Mouse (Mus musculus) lung, embryonic 15.5 days (tissue): Measurements from ENCODE around the gene Mindy4. TPM values are rescaled to one million over a fixed set of nuclear protein-coding genes. Genes with fewer than 3 reads are reported as not detected.

Experiments used
- ATAC-seq: fragments of 200-750 bp; cut with Nextera tagmentation; 2 replicates; pipeline ENCODE4 v1.8.0; 2017; ENCODE audit warnings: moderate number of reproducible peaks, borderline replicate concordance; ENCODE audit not compliant: low FRiP score, low TSS enrichment; ENCODE audit errors: extremely low read depth
- H3K27ac ChIP-seq: fragments of 300-500 bp; sonication (generic); 2 replicates; pipeline ENCODE4 v1.5.1; 2015; ENCODE audit warnings: moderate library complexity, mild to moderate bottlenecking, inconsistent platforms
- H3K27me3 ChIP-seq: fragments of 300-500 bp; sonication (generic); 2 replicates; pipeline ENCODE4 v1.6.1; 2015; ENCODE audit warnings: inconsistent platforms
- H3K36me3 ChIP-seq: fragments of 300-500 bp; sonication (generic); 2 replicates; pipeline ENCODE4 v1.6.1; 2015; ENCODE audit warnings: inconsistent platforms
- H3K4me1 ChIP-seq: fragments of 300-500 bp; sonication (generic); 2 replicates; pipeline ENCODE4 v1.6.1; 2015; ENCODE audit warnings: inconsistent platforms
- H3K4me2 ChIP-seq: fragments of 300-500 bp; sonication (generic); 2 replicates; pipeline ENCODE4 v1.6.1; 2015; ENCODE audit warnings: inconsistent platforms, mild to moderate bottlenecking, moderate library complexity
- H3K4me3 ChIP-seq: fragments of 300-500 bp; sonication (generic); 2 replicates; pipeline ENCODE4 v1.5.1; 2015; ENCODE audit warnings: mild to moderate bottlenecking, inconsistent platforms
- H3K9ac ChIP-seq: fragments of 300-500 bp; sonication (generic); 2 replicates; pipeline ENCODE4 v1.6.1; 2015; ENCODE audit warnings: inconsistent platforms
- H3K9me3 ChIP-seq: fragments of 300-500 bp; sonication (generic); 2 replicates; pipeline ENCODE4 v1.6.1; 2016; ENCODE audit warnings: inconsistent platforms
- WGBS: fragments of 180-500 bp; shearing (Covaris S2); methylation state at CpG from one replicate; pipeline ENCODE4 v1.1.7; 2015; 5-methylcytosine and 5-hydroxymethylcytosine counted together
- polyA plus RNA-seq: library from polyadenylated mRNA; unstranded; fragments of >200 nt; fragmentation: Nextera tagmentation; extraction: Ambion mirVana; gene quantifications from 2 replicates; pipeline ENCODE4 v1.2.1, GENCODE M21; 2015

The Mindy4 gene
- polyA plus RNA-seq = 16.1 and 16.4 TPM in 2 replicates

GRCm38 (mm10) chr6:55202913-55203910 is at the start of gene Mindy4:
Mindy4 (plus strand) TSS chr6:55203383.
- H3K4me1 ChIP-seq = peaks cover 15% of the 10 kb centered on the region
- H3K27ac ChIP-seq = peak within 1 kb of the TSS; percentile 94
- peak; percentile 95 for ATAC-seq
- H3K4me3 ChIP-seq = peak within 1 kb of the TSS; percentile 61
- H3K4me2 ChIP-seq = peak within 1 kb of the TSS; percentile 79
- WGBS = 4% methylated on average over 32 of the region's 33 CpGs
- no peaks in the 10 kb centered on the region for H3K9me3 ChIP-seq
- no peaks in the 10 kb centered on the region for H3K27me3 ChIP-seq
- H3K36me3 ChIP-seq = no peaks in the 10 kb centered on the region
- peak within 1 kb of the TSS; percentile 52 for H3K9ac ChIP-seq

GRCm38 (mm10) chr6:55159256-55159655 is 43.9 kb upstream of the Mindy4 start:
- Histone ChIP-seq H3K4me3 (no peak overlapping the region), H3K27ac (no peak overlapping the region), H3K9ac (no peak overlapping the region), H3K9me3 (no peaks in the 10 kb centered on the region), H3K4me1 (no peaks in the 10 kb centered on the region), H3K36me3 (no peaks in the 10 kb centered on the region), H3K4me2 (no peak overlapping the region), H3K27me3 (no peaks in the 10 kb centered on the region)
- no peak for ATAC-seq
- 55% methylated on average over 1 of the region's 1 CpGs for WGBS

- H3K9ac ChIP-seq = no peak overlapping the region
- no peaks in the 10 kb centered on the region for H3K9me3 ChIP-seq
- H3K36me3 ChIP-seq = no peaks in the 10 kb centered on the region
- ATAC-seq = no peak
- no peaks in the 10 kb centered on the region for H3K4me1 ChIP-seq
- WGBS = 52% methylated on average over 5 of the region's 5 CpGs
- no peak overlapping the region for H3K4me2 ChIP-seq
- H3K27me3 ChIP-seq = no peaks in the 10 kb centered on the region
- H3K27ac ChIP-seq = no peak overlapping the region
- H3K4me3 ChIP-seq = no peak overlapping the region
Measured at GRCm38 (mm10) chr6:55161311-55161761, 41.8 kb upstream of the Mindy4 start.

- ATAC-seq = no peak
- H3K27me3 ChIP-seq = no peaks in the 10 kb centered on the region
- 79% methylated on average over 8 of the region's 8 CpGs for WGBS
- no peak overlapping the region for H3K4me2 ChIP-seq
- no peaks in the 10 kb centered on the region for H3K36me3 ChIP-seq
- no peaks in the 10 kb centered on the region for H3K9me3 ChIP-seq
- H3K4me1 ChIP-seq = no peaks in the 10 kb centered on the region
- H3K4me3 ChIP-seq = no peak overlapping the region
- no peak overlapping the region for H3K27ac ChIP-seq
- no peak overlapping the region for H3K9ac ChIP-seq
Measured at GRCm38 (mm10) chr6:55163046-55163584, 40.1 kb upstream of the Mindy4 start.

- 40% methylated on average over 7 of the region's 7 CpGs for WGBS
- H3K9ac ChIP-seq = no peak overlapping the region
- H3K4me3 ChIP-seq = no peak overlapping the region
- no peaks in the 10 kb centered on the region for H3K36me3 ChIP-seq
- H3K9me3 ChIP-seq = no peaks in the 10 kb centered on the region
- ATAC-seq = no peak
- H3K27ac ChIP-seq = no peak overlapping the region
- H3K4me2 ChIP-seq = no peak overlapping the region
- no peaks in the 10 kb centered on the region for H3K27me3 ChIP-seq
- H3K4me1 ChIP-seq = no peaks in the 10 kb centered on the region
Measured at GRCm38 (mm10) chr6:55166777-55167463, 36.3 kb upstream of the Mindy4 start.

GRCm38 (mm10) chr6:55169818-55170217 is 33.4 kb upstream of the Mindy4 start:
- H3K9me3 ChIP-seq = no peaks in the 10 kb centered on the region
- no peaks in the 10 kb centered on the region for H3K4me1 ChIP-seq
- WGBS = 66% methylated on average over 5 of the region's 5 CpGs
- H3K36me3 ChIP-seq = no peaks in the 10 kb centered on the region
- H3K4me3 ChIP-seq = no peak overlapping the region
- no peak overlapping the region for H3K27ac ChIP-seq
- no peaks in the 10 kb centered on the region for H3K27me3 ChIP-seq
- no peak overlapping the region for H3K4me2 ChIP-seq
- H3K9ac ChIP-seq = no peak overlapping the region
- no peak for ATAC-seq

- Histone ChIP-seq H3K4me2 (no peak overlapping the region), H3K27ac (no peak overlapping the region), H3K9ac (no peak overlapping the region), H3K4me3 (no peak overlapping the region), H3K9me3 (no peaks in the 10 kb centered on the region), H3K27me3 (no peaks in the 10 kb centered on the region), H3K4me1 (peaks cover 7% of the 10 kb centered on the region; the same call in 1 of the 2 replicates), H3K36me3 (no peaks in the 10 kb centered on the region)
- WGBS = 48% methylated on average over 4 of the region's 4 CpGs
- ATAC-seq = no peak
Measured at GRCm38 (mm10) chr6:55171638-55172037, 31.5 kb upstream of the Mindy4 start.

GRCm38 (mm10) chr6:55173171-55173570 is 30.0 kb upstream of the Mindy4 start:
- ATAC-seq = no peak
- Histone ChIP-seq H3K4me2 (no peak overlapping the region), H3K4me3 (no peak overlapping the region), H3K4me1 (peaks cover 9% of the 10 kb centered on the region; the same call in 1 of the 2 replicates), H3K27me3 (no peaks in the 10 kb centered on the region), H3K27ac (no peak overlapping the region), H3K36me3 (no peaks in the 10 kb centered on the region), H3K9ac (no peak overlapping the region), H3K9me3 (no peaks in the 10 kb centered on the region)
- WGBS = 67% methylated on average over 10 of the region's 10 CpGs

- WGBS = 40% methylated on average over 3 of the region's 3 CpGs
- no peak for ATAC-seq
- no peak overlapping the region for H3K4me3 ChIP-seq
- H3K27ac ChIP-seq = no peak overlapping the region
- H3K36me3 ChIP-seq = no peaks in the 10 kb centered on the region
- H3K9me3 ChIP-seq = no peaks in the 10 kb centered on the region
- H3K4me1 ChIP-seq = peaks cover 9% of the 10 kb centered on the region; the same call in 1 of the 2 replicates
- no peak overlapping the region for H3K9ac ChIP-seq
- H3K27me3 ChIP-seq = no peaks in the 10 kb centered on the region
- no peak overlapping the region for H3K4me2 ChIP-seq
Measured at GRCm38 (mm10) chr6:55173941-55174349, 29.2 kb upstream of the Mindy4 start.

- no peaks in the 10 kb centered on the region for H3K36me3 ChIP-seq
- no peak within 1 kb of the TSS for H3K27ac ChIP-seq
- H3K9me3 ChIP-seq = no peaks in the 10 kb centered on the region
- H3K27me3 ChIP-seq = no peaks in the 10 kb centered on the region
- no peak for ATAC-seq
- no peak within 1 kb of the TSS for H3K4me3 ChIP-seq
- 61% methylated on average over 1 of the region's 1 CpGs for WGBS
- peaks cover 12% of the 10 kb centered on the region; the same call in 1 of the 2 replicates for H3K4me1 ChIP-seq
- no peak within 1 kb of the TSS for H3K4me2 ChIP-seq
- no peak within 1 kb of the TSS for H3K9ac ChIP-seq
Measured at GRCm38 (mm10) chr6:55174741-55175181, 28.4 kb upstream of the Mindy4 start, which contains the start of gene Inmt. Inmt (minus strand) TSS chr6:55175043.

- Histone ChIP-seq H3K27me3 (no peaks in the 10 kb centered on the region), H3K4me3 (no peak overlapping the region), H3K4me1 (peaks cover 12% of the 10 kb centered on the region; the same call in 1 of the 2 replicates), H3K36me3 (no peaks in the 10 kb centered on the region), H3K27ac (no peak overlapping the region), H3K9me3 (no peaks in the 10 kb centered on the region), H3K4me2 (no peak overlapping the region), H3K9ac (no peak overlapping the region)
- ATAC-seq = no peak
- 13% methylated on average over 2 of the region's 2 CpGs for WGBS
Measured at GRCm38 (mm10) chr6:55175456-55175855, 27.7 kb upstream of the Mindy4 start.
